Comparison of ENCODE assay signal across 14 mouse cellular contexts in the genomic region with DNA sequence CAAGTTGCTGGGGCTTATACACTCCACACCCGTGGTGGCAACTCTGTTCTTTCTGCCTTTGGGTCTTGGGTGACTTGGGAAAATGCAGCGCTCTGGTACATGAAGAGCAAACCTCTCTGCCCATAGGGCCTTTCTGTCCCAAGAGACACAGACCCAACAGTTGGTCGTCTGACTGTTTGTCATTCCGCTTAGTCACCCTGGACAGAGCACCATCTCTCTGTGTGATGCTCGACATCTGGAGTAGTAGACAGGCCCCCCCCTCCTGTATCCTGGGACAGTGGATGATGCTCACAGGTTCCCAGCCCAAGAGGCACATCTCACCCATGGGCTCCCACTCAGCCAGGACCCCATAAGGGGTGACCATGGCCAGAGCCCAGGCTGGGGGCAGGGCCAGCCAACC. TPM values are rescaled to one million over a fixed set of nuclear protein-coding genes. Genes with fewer than 3 reads are reported as not detected.
DNase-seq lines count a peak whose midpoint lies in the region; ATAC-seq lines count a peak whose summit lies in the region.
"Had no signal": no experiment of that assay in that cellular context is flagged by ENCODE, and none has a peak within 500 bp of the region (broad histone marks: within the 10 kb centered on the region; RNA-seq: fewer than 3 reads in every experiment).

No protein-coding gene starts in this region.

- H3K4me1 ChIP-seq in hindbrain, embryonic 11.5 days (replicated peaks; ENCODE audit: control insufficient read depth, insufficient read depth, low read length) = peaks cover 8% of the 10 kb centered on the region; the same call in 1 of the 2 replicates
- peaks cover 25% of the 10 kb centered on the region for H3K4me1 ChIP-seq in hindbrain, embryonic 16.5 days (ENCODE audit: control insufficient read depth, insufficient read depth, low read depth, low read length)
- H3K4me1 ChIP-seq in forebrain, embryonic 13.5 days = peaks cover 54% of the 10 kb centered on the region
- peaks cover 54% of the 10 kb centered on the region for H3K4me1 ChIP-seq in neural tube, embryonic 13.5 days (replicated peaks)

- peak overlapping the region; percentile 73 for H3K27ac ChIP-seq in hindbrain, embryonic 11.5 days (ENCODE audit: low read depth, low read length)
- no peak overlapping the region for H3K27ac ChIP-seq in hindbrain, embryonic 16.5 days (ENCODE audit: low read depth, low read length)
- peak overlapping the region; percentile 7; the same call in 1 of the 2 replicates for H3K27ac ChIP-seq in forebrain, embryonic 13.5 days
- no peak overlapping the region for H3K27ac ChIP-seq in neural tube, embryonic 13.5 days (replicated peaks)
- H3K27ac ChIP-seq: embryonic facial prominence, embryonic 13.5 days; liver, embryonic 14.5 days had no signal

- H3K9me3 ChIP-seq in hindbrain, embryonic 11.5 days (ENCODE audit: control insufficient read depth, low read length) = no peaks in the 10 kb centered on the region
- no peaks in the 10 kb centered on the region for H3K9me3 ChIP-seq in hindbrain, embryonic 16.5 days (ENCODE audit: control insufficient read depth, low read length)
- H3K9me3 ChIP-seq in forebrain, embryonic 13.5 days (replicated peaks) = no peaks in the 10 kb centered on the region
- H3K9me3 ChIP-seq in neural tube, embryonic 13.5 days = no peaks in the 10 kb centered on the region
- H3K9me3 ChIP-seq: embryonic facial prominence, embryonic 13.5 days had no signal

- WGBS in hindbrain, embryonic 11.5 days = 57% methylated on average over 5 of the region's 5 CpGs
- WGBS in hindbrain, embryonic 16.5 days = 65% methylated on average over 5 of the region's 5 CpGs
- 58% methylated on average over 5 of the region's 5 CpGs for WGBS in forebrain, embryonic 13.5 days
- WGBS in neural tube, embryonic 13.5 days = 52% methylated on average over 5 of the region's 5 CpGs

- 0 out of 2 replicates have a peak overlapping the region, but pooled peaks have one; percentile 3 for H3K4me2 ChIP-seq in hindbrain, embryonic 11.5 days (replicated peaks; ENCODE audit: low read depth, low read length)
- H3K4me2 ChIP-seq in hindbrain, embryonic 16.5 days (ENCODE audit: low read length) = no peak overlapping the region; the same call in 1 of the 2 replicates
- peak overlapping the region; percentile 36 for H3K4me2 ChIP-seq in forebrain, embryonic 13.5 days
- H3K4me2 ChIP-seq in neural tube, embryonic 13.5 days = no peak overlapping the region
- H3K4me2 ChIP-seq: embryonic facial prominence, embryonic 13.5 days had no signal

- DNase-seq in hindbrain, embryonic 11.5 days (ENCODE audit: low spot score) = no peak
- no peak for DNase-seq in spleen, postnatal 10 days (ENCODE audit: low spot score in 2 of 2)
- no peak for DNase-seq in adrenal gland, postnatal 36 days
- DNase-seq: kidney, postnatal 10 days; layer of hippocampus, adult 9-11 months; lung, postnatal 14 days; right cerebral cortex, adult 18-20 months had no signal

- H3K27me3 ChIP-seq in hindbrain, embryonic 11.5 days (ENCODE audit: control insufficient read depth, insufficient read depth, low read length) = no peaks in the 10 kb centered on the region
- H3K27me3 ChIP-seq in hindbrain, embryonic 16.5 days (replicated peaks; ENCODE audit: control insufficient read depth, insufficient read depth, low read length) = no peaks in the 10 kb centered on the region
- H3K27me3 ChIP-seq in forebrain, embryonic 13.5 days = no peaks in the 10 kb centered on the region
- H3K27me3 ChIP-seq in neural tube, embryonic 13.5 days = no peaks in the 10 kb centered on the region
- H3K27me3 ChIP-seq: embryonic facial prominence, embryonic 13.5 days had no signal

- H3K4me3 ChIP-seq in hindbrain, embryonic 11.5 days (ENCODE audit: low read depth, low read length) = no peak overlapping the region
- H3K4me3 ChIP-seq in hindbrain, embryonic 16.5 days (ENCODE audit: low read length) = no peak overlapping the region
- no peak overlapping the region for H3K4me3 ChIP-seq in forebrain, embryonic 13.5 days
- no peak overlapping the region for H3K4me3 ChIP-seq in neural tube, embryonic 13.5 days
- H3K4me3 ChIP-seq: embryonic facial prominence, embryonic 13.5 days had no signal

- no peak overlapping the region for H3K9ac ChIP-seq in hindbrain, embryonic 11.5 days (ENCODE audit: low read depth, low read length)
- H3K9ac ChIP-seq in hindbrain, embryonic 16.5 days (ENCODE audit: low read depth, low read length) = no peak overlapping the region
- H3K9ac ChIP-seq in forebrain, embryonic 13.5 days = peak overlapping the region; percentile 46
- 0 out of 2 replicates have a peak overlapping the region, but pooled peaks have one; percentile 38 for H3K9ac ChIP-seq in neural tube, embryonic 13.5 days
- H3K9ac ChIP-seq: embryonic facial prominence, embryonic 13.5 days; liver, embryonic 14.5 days had no signal

- ATAC-seq in hindbrain, embryonic 11.5 days (ENCODE audit: low FRiP score) = peak; percentile 36
- ATAC-seq in hindbrain, embryonic 16.5 days = no peak
- ATAC-seq in forebrain, embryonic 13.5 days = no peak
- ATAC-seq in megakaryocyte-erythroid progenitor cell, adult 5-6 weeks (replicated peaks; ENCODE audit: low FRiP score, low TSS enrichment, poor library complexity, severe bottlenecking) = 0 out of 2 replicates have a peak, but pooled peaks have one; percentile 7
- no peak for ATAC-seq in neural tube, embryonic 13.5 days (ENCODE audit: low read depth)
- ATAC-seq: inflammation-experienced regulatory T-cells, adult 6 months had no signal

- H3K36me3 ChIP-seq in hindbrain, embryonic 11.5 days (ENCODE audit: control insufficient read depth, insufficient read depth, low read length) = no peaks in the 10 kb centered on the region
- H3K36me3 ChIP-seq in hindbrain, embryonic 16.5 days (ENCODE audit: control insufficient read depth, insufficient read depth, low read length) = no peaks in the 10 kb centered on the region
- H3K36me3 ChIP-seq in forebrain, embryonic 13.5 days (ENCODE audit: poor library complexity, severe bottlenecking) = no peaks in the 10 kb centered on the region
- no peaks in the 10 kb centered on the region for H3K36me3 ChIP-seq in neural tube, embryonic 13.5 days
- H3K36me3 ChIP-seq: embryonic facial prominence, embryonic 13.5 days had no signal

RNA-seq across cellular contexts. Expression of a gene that starts 38.6 kb away (rescaled TPM):
- polyA plus RNA-seq in hindbrain, embryonic 11.5 days (2014; fragmentation: Nextera tagmentation; extraction: Ambion mirVana) = 26.4 and 28.4 TPM in 2 replicates
- 13.6 and 14.9 TPM in 2 replicates for polyA plus RNA-seq in hindbrain, embryonic 16.5 days (2015; fragmentation: Nextera tagmentation; extraction: Ambion mirVana)
- 20.6 and 23.1 TPM in 2 replicates for polyA plus RNA-seq in forebrain, embryonic 13.5 days (2015; fragmentation: Nextera tagmentation; extraction: Ambion mirVana)
- total RNA-seq in megakaryocyte-erythroid progenitor cell, adult 5-6 weeks (2014; fragmentation: Nextera tagmentation) = 7.1 and 9.0 TPM in 2 replicates
- 6.2 and 10.3 TPM in 2 replicates for total RNA-seq in megakaryocyte-erythroid progenitor cell, adult 5-6 weeks (2017)
- 15.0 and 18.9 TPM in 2 replicates for polyA plus RNA-seq in neural tube, embryonic 13.5 days (2015; fragmentation: Nextera tagmentation; extraction: Ambion mirVana)
- 10 to 100 TPM; 14.2 to 15.5 TPM for total RNA-seq in adrenal gland, postnatal 36 days (2021)

RNA-seq across cellular contexts. Expression of a gene that starts 51.9 kb away (rescaled TPM):
- polyA plus RNA-seq in hindbrain, embryonic 11.5 days (2014; fragmentation: Nextera tagmentation; extraction: Ambion mirVana) = 331 and 352 TPM in 2 replicates
- polyA plus RNA-seq in hindbrain, embryonic 16.5 days (2015; fragmentation: Nextera tagmentation; extraction: Ambion mirVana) = 215 and 225 TPM in 2 replicates
- 351 and 386 TPM in 2 replicates for polyA plus RNA-seq in forebrain, embryonic 13.5 days (2015; fragmentation: Nextera tagmentation; extraction: Ambion mirVana)
- 80.7 and 102 TPM in 2 replicates for total RNA-seq in megakaryocyte-erythroid progenitor cell, adult 5-6 weeks (2014; fragmentation: Nextera tagmentation)
- total RNA-seq in megakaryocyte-erythroid progenitor cell, adult 5-6 weeks (2017) = 117 and 132 TPM in 2 replicates
- polyA plus RNA-seq in neural tube, embryonic 13.5 days (2015; fragmentation: Nextera tagmentation; extraction: Ambion mirVana) = 217 and 273 TPM in 2 replicates
- total RNA-seq in adrenal gland, postnatal 36 days (2021) = 100 to 1,000 TPM; 148 to 188 TPM

Comparison
In these comparisons a context has a peak if more than half of its experiments do, and no peak if none do; other contexts are left out.
1. ATAC-seq: peak in hindbrain, embryonic 11.5 days (single experiment) and megakaryocyte-erythroid progenitor cell, adult 5-6 weeks (single experiment); none in hindbrain, embryonic 16.5 days (single experiment), forebrain, embryonic 13.5 days (single experiment) and neural tube, embryonic 13.5 days (single experiment).
2. H3K27ac ChIP-seq: peak in hindbrain, embryonic 11.5 days (single experiment) and forebrain, embryonic 13.5 days (single experiment); none in hindbrain, embryonic 16.5 days (single experiment) and neural tube, embryonic 13.5 days (single experiment).
3. H3K4me2 ChIP-seq: peak in hindbrain, embryonic 11.5 days (single experiment) and forebrain, embryonic 13.5 days (single experiment); none in hindbrain, embryonic 16.5 days (single experiment) and neural tube, embryonic 13.5 days (single experiment).
4. H3K9ac ChIP-seq: peak in forebrain, embryonic 13.5 days (single experiment) and neural tube, embryonic 13.5 days (single experiment); none in hindbrain, embryonic 11.5 days (single experiment) and hindbrain, embryonic 16.5 days (single experiment).